Mouse (Mus musculus) heart, adult 2 months (tissue): ENCODE measurements at regions not wholly inside any gene's neighbourhood (a gene's known extent, or its start where the extent isn't known, plus 50 kb on each side); places are given as distances from the start of the nearest gene placed in this dataset.

ENCODE experiments used
- CTCF ChIP-seq: fragments of 200-600 bp; IDR thresholded peaks from 2 replicates; pipeline ENCODE4 v1.8.1; 2022; ENCODE audit warnings: antibody characterized with exemption, mild to moderate bottlenecking, moderate library complexity
- POLR2A ChIP-seq: fragments of 200-500 bp; IDR thresholded peaks from 2 replicates; pipeline ENCODE4 v1.6.1; 2011; ENCODE audit warnings: mild to moderate bottlenecking, low read depth, low read length, control low read depth; ENCODE audit not compliant: insufficient read depth

- TF ChIP-seq CTCF (no peak), POLR2A (no peak)
Measured at GRCm38 (mm10) chr8:46365711-46366110, 71.2 kb upstream of the Helt start.
